Mouse (Mus musculus) heart, embryonic 13.5 days (tissue): ENCODE results near the gene Llcfc1. TPM values are rescaled to one million over a fixed set of nuclear protein-coding genes. Genes with fewer than 3 reads are reported as not detected.

Experiments used
- ATAC-seq: fragments of 200-750 bp; cut with Nextera tagmentation; 2 replicates; pipeline ENCODE4 v1.8.0; 2017; ENCODE audit warnings: moderate TSS enrichment; ENCODE audit not compliant: insufficient number of reproducible peaks, low FRiP score, low TSS enrichment; ENCODE audit errors: extremely low read depth
- H3K27ac ChIP-seq: fragments of 300-500 bp; sonication (generic); replicated peaks from 2 replicates; pipeline ENCODE4 v1.5.1; 2015; ENCODE audit warnings: moderate library complexity, mild to moderate bottlenecking, inconsistent platforms
- H3K27me3 ChIP-seq: fragments of 300-500 bp; sonication (generic); replicated peaks from 2 replicates; pipeline ENCODE4 v1.6.1; 2015; ENCODE audit warnings: mild to moderate bottlenecking, inconsistent platforms
- H3K36me3 ChIP-seq: fragments of 300-500 bp; sonication (generic); 2 replicates; pipeline ENCODE4 v1.6.1; 2015; ENCODE audit warnings: mild to moderate bottlenecking, inconsistent platforms
- H3K4me1 ChIP-seq: fragments of 300-500 bp; sonication (generic); 2 replicates; pipeline ENCODE4 v1.6.1; 2015; ENCODE audit warnings: inconsistent platforms
- H3K4me2 ChIP-seq: fragments of 300-500 bp; sonication (generic); 2 replicates; pipeline ENCODE4 v1.6.1; 2015; ENCODE audit warnings: inconsistent platforms, mild to moderate bottlenecking, moderate library complexity
- H3K4me3 ChIP-seq: fragments of 300-500 bp; sonication (generic); 2 replicates; pipeline ENCODE4 v1.5.1; 2015; ENCODE audit warnings: moderate library complexity, mild to moderate bottlenecking, inconsistent platforms
- H3K9ac ChIP-seq: fragments of 300-500 bp; sonication (generic); 2 replicates; pipeline ENCODE4 v1.6.1; 2015; ENCODE audit warnings: inconsistent platforms, mild to moderate bottlenecking, moderate library complexity
- H3K9me3 ChIP-seq: fragments of 300-500 bp; sonication (generic); 2 replicates; pipeline ENCODE4 v1.6.1; 2016; ENCODE audit warnings: inconsistent platforms
- WGBS: fragments of 180-500 bp; shearing (Covaris S2); methylation state at CpG from one replicate; pipeline ENCODE4 v1.1.7; 2015; ENCODE audit warnings: mixed read lengths; 5-methylcytosine and 5-hydroxymethylcytosine counted together
- polyA plus RNA-seq: library from polyadenylated mRNA; unstranded; fragments of >200 nt; fragmentation: Nextera tagmentation; extraction: Ambion mirVana; gene quantifications from 2 replicates; pipeline ENCODE4 v1.2.1, GENCODE M21; 2015

The Llcfc1 gene
- polyA plus RNA-seq, 1 experiment from 2014 or later = not detected

DNA sequence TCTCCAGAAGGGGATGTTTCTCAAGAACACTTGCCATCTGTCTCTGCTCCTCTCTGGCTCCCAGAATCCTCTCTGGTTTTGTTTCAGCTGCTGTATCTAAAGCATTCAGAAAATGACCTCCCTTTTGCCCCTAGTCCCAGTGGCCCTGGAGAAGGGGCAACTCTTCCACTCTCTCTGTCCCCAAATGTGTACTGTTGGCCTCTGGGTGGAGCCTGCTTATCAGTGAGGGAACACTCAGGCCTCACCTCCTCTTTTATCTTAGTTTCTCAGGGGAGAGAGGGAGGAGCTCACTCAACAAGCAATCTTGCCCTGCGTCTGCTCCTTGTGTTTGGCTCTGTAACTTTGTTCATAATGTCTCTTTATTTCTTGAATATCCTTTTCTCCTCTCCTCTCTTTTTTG, 19.9 kb downstream of the Llcfc1 start, which contains the start of gene Kel:
Kel (minus strand) TSS at position 217 of the 400 bp plus-strand sequence.
- H3K4me2 ChIP-seq = peak within 1 kb of the TSS; percentile 50
- ATAC-seq = peak; percentile 60
- H3K9me3 ChIP-seq = no peaks in the 10 kb centered on the region
- peak within 1 kb of the TSS; percentile 62 for H3K27ac ChIP-seq
- H3K4me1 ChIP-seq = no peaks in the 10 kb centered on the region
- no peaks in the 10 kb centered on the region for H3K36me3 ChIP-seq
- no peaks in the 10 kb centered on the region for H3K27me3 ChIP-seq
- H3K9ac ChIP-seq = peak within 1 kb of the TSS; percentile 50
- H3K4me3 ChIP-seq = peak within 1 kb of the TSS; percentile 31
- 14% methylated on average over 1 of the region's 1 CpGs for WGBS

- Histone ChIP-seq H3K9me3 (no peaks in the 10 kb centered on the region), H3K36me3 (no peaks in the 10 kb centered on the region), H3K9ac (no peak overlapping the region), H3K4me2 (peak overlapping the region; percentile 3; the same call in 1 of the 2 replicates), H3K4me1 (no peaks in the 10 kb centered on the region), H3K4me3 (no peak overlapping the region), H3K27ac (peak overlapping the region; percentile 54; the same call in 1 of the 2 replicates), H3K27me3 (no peaks in the 10 kb centered on the region)
- ATAC-seq = peak; percentile 83
- 69% methylated on average over 7 of the region's 7 CpGs for WGBS
Measured at GRCm38 (mm10) chr6:41706275-41706674, 22.0 kb downstream of the Llcfc1 start.

DNA sequence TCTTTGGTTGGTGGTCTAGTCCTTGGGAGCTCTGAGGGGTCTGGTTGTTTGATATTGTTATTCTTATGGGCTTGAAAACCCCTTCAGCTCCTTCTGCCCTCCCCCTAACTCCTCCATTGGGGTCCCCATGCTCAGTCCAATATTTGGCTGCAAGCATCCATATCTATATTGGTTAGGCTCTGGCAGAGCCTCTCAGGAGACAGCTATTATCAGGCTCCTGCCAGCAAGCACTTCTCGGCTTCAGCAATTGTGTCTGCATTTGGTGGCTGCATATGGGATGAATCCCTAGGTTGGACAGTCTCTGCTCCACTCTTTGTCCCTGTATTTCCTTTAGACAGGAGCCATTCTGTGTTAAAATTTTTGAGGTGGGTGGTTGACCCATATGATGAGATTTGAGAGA, 26.1 kb downstream of the Llcfc1 start:
- H3K36me3 ChIP-seq = no peaks in the 10 kb centered on the region
- H3K4me2 ChIP-seq = no peak overlapping the region
- ATAC-seq = no peak

DNA sequence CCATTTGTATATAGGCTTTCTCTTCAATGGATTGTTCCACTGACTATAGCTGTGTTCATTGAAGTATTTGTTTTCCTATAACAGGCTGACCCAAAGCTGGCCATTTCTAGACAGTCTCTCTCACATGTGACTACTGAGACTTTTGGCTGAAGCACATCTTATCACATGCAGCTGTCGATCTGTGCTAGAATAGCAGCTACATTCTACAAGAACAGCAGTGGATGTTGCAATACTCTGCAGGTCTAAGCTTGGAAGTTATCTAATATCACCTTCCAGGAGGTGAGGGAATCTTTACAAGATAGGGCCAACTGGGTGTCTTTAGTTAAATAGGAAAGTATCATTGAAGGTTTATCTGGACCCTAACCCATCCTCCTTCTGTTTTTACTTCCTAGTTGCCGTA, 37.2 kb downstream of the Llcfc1 start:
- Histone ChIP-seq H3K4me2 (no peak overlapping the region), H3K9me3 (no peaks in the 10 kb centered on the region), H3K4me1 (no peaks in the 10 kb centered on the region), H3K4me3 (no peak overlapping the region), H3K36me3 (no peaks in the 10 kb centered on the region), H3K9ac (no peak overlapping the region), H3K27me3 (no peaks in the 10 kb centered on the region), H3K27ac (no peak overlapping the region)
- no peak for ATAC-seq
- WGBS = 58% methylated on average over 2 of the region's 2 CpGs

More for the DNA sequence above, 26.1 kb downstream of the Llcfc1 start:
- H3K9me3 ChIP-seq = no peaks in the 10 kb centered on the region
- 64% methylated on average over 1 of the region's 1 CpGs for WGBS
- no peaks in the 10 kb centered on the region for H3K4me1 ChIP-seq
- no peak overlapping the region for H3K4me3 ChIP-seq
- no peak overlapping the region for H3K9ac ChIP-seq
- H3K27ac ChIP-seq = no peak overlapping the region
- H3K27me3 ChIP-seq = no peaks in the 10 kb centered on the region

- Histone ChIP-seq H3K27me3 (no peaks in the 10 kb centered on the region), H3K9ac (no peak overlapping the region), H3K36me3 (no peaks in the 10 kb centered on the region), H3K27ac (no peak overlapping the region), H3K9me3 (no peaks in the 10 kb centered on the region), H3K4me3 (no peak overlapping the region), H3K4me2 (no peak overlapping the region), H3K4me1 (no peaks in the 10 kb centered on the region)
- ATAC-seq = no peak
- WGBS = 64% methylated on average over 1 of the region's 1 CpGs
Measured at GRCm38 (mm10) chr6:41727989-41728609, 43.9 kb downstream of the Llcfc1 start.

- no peaks in the 10 kb centered on the region for H3K27me3 ChIP-seq
- no peaks in the 10 kb centered on the region for H3K36me3 ChIP-seq
- H3K4me1 ChIP-seq = no peaks in the 10 kb centered on the region
Measured at GRCm38 (mm10) chr6:41734719-41735470, 50.7 kb downstream of the Llcfc1 start.

More at GRCm38 (mm10) chr6:41734719-41735470, 50.7 kb downstream of the Llcfc1 start:
- H3K4me2 ChIP-seq = no peak overlapping the region
- no peak overlapping the region for H3K4me3 ChIP-seq
- no peak overlapping the region for H3K27ac ChIP-seq
- H3K9ac ChIP-seq = no peak overlapping the region
- 75% methylated on average over 5 of the region's 5 CpGs for WGBS
- no peak for ATAC-seq
- no peaks in the 10 kb centered on the region for H3K9me3 ChIP-seq

Other genes with a start within 250 kb of the Llcfc1 start
- gene Gm10334, start 238.3 kb upstream of the Llcfc1 start, polyA plus RNA-seq = not detected in 2 replicates
- gene Prss1, start 225.5 kb upstream of the Llcfc1 start, polyA plus RNA-seq = not detected in 2 replicates
- gene Prss2, start 162.6 kb upstream of the Llcfc1 start, polyA plus RNA-seq = not detected in 2 replicates
- 3.5 and 5.3 TPM in 2 replicates for gene Ephb6, start 78.9 kb upstream of the Llcfc1 start, polyA plus RNA-seq
- gene Trpv6, start 48.0 kb upstream of the Llcfc1 start, polyA plus RNA-seq = 0.13 and 0.14 TPM in 2 replicates
- gene Trpv5, start 3.7 kb upstream of the Llcfc1 start, polyA plus RNA-seq = not detected in 2 replicates
- gene Kel, start 19.9 kb downstream of the Llcfc1 start, polyA plus RNA-seq = 11.6 and 13.5 TPM in 2 replicates
- not detected in 2 replicates for gene Olfr459, start 90.7 kb downstream of the Llcfc1 start, polyA plus RNA-seq
- not detected in 2 replicates for gene Pip, start 163.1 kb downstream of the Llcfc1 start, polyA plus RNA-seq
- gene Sval2, start 168.6 kb downstream of the Llcfc1 start, polyA plus RNA-seq = not detected in 2 replicates